Mouse (Mus musculus) inflammation-experienced regulatory T-cells, adult 6 months (primary cell): ENCODE data around the gene Hmg20a. TPM values are rescaled to one million over a fixed set of nuclear protein-coding genes. Genes with fewer than 3 reads are reported as not detected.

Source experiments
- ATAC-seq: one replicate; pipeline ENCODE4 v1.8.0; 2017
- polyA plus RNA-seq, 3 experiments: library from polyadenylated mRNA; unstranded; fragments of 100-300 nt; shearing (Covaris generic); gene quantifications; one replicate each; pipeline ENCODE4 v1.2.1; 2017

Hmg20a gene
- polyA plus RNA-seq, 3 experiments from 2014 or later: 30.0 to 66.3 (median 62.4) TPM

DNA sequence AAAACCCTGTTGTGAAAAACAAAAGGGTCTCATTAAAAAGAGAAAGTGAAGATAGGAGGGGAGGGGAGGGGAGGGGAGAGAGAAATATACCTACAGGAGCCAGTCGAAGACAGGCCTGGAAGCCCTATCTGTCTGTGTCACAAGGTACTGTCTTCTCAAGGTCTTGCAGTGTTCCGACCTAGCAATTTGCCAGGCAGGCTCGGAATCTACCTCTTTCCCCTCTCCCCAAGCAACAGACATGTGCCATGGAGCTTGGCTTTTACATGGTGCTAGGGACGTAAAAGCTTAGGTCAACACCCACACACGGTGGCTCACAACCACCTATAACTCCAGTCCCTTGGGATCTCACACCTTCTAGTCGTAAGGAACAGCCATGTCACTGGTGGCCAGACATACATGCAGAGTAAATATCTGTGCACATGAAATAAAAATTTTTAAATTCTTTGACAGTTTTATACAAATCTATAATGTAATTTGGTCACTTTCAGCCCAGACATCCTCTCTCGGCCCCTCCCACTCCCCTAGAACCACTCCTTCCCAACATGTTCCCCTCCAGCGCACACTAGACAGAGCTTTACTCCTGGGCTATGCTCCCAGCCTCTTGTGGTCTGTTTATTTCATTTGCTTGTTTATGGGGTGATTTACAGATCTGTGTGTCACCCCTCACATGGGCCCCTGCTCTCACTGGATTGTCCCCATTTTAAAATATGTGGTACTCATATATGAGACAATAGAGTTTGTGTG is 81.1 kb downstream of the Hmg20a start:
- no peak for ATAC-seq

DNA sequence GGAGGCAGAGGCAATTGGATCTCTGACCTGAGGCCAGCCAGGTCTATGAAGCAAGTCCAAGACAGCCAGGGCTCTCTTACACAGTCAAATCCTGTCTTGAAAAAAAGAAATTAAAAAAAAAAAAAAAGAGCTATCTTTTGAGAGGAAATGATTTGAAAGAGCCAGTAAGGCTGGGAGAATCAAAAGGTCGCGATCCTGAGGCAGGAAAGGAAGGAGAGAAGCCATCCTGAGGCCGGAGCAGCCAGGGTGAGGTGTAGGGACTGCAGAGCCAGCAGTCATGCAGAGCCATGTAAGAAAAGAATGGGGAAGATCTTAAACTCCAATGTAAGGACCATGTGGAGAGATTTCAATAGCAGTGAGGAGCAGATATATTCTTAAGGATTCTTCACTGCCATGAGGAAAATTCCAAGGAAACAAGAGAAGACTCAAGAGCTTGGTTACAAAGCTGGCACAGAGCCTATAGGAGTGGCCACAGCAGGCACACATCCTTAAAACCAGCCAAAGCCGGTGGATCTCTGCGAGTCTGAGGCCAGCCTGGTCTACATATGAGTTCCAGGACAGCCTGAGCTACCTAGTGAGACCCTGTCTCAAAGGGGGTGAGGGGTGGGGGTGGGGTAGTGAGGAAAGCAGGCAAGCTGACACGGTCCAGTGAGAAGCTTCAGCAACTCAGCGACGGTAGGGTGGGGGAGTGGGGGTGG is 82.6 kb downstream of the Hmg20a start:
- ATAC-seq: no peak

DNA sequence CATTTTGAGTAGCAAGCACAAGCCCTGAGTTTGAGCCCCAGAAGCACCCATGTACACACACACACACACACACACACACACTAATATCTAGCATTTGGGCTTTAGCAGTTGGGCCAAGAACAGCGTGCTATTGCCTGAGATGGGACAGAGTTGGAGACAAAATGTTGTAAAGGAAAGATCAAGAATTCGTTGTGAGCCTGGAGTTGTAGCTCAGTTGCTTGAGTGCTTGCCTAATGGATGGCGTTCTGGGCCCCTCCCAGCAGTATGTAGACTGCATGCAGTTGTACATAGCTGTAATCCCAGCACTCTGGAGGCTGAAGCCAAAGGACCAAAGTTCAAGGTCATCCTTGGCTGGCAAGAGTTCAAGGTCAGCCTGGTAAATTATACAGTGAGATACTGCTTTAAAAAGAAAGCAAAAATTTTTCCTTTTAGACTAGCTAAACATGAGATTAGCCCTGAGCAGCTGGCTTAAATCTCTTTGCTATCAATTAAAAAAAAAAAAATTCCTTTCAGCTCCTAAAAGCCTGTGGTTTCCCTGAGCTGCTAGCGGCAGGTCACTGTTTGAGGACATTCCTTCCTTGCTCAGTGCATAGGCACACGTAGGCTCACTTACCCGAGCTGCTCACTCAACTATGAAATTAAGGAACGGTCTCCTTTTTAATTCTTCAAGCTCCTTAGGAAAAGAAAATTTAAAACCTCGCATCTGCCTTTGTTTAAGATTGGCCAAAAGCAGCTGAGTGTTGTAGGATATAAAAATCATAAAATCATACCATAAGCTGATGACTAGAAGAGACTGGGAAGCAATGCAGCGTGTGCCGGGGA is 83.5 kb downstream of the Hmg20a start:
- no peak for ATAC-seq

DNA sequence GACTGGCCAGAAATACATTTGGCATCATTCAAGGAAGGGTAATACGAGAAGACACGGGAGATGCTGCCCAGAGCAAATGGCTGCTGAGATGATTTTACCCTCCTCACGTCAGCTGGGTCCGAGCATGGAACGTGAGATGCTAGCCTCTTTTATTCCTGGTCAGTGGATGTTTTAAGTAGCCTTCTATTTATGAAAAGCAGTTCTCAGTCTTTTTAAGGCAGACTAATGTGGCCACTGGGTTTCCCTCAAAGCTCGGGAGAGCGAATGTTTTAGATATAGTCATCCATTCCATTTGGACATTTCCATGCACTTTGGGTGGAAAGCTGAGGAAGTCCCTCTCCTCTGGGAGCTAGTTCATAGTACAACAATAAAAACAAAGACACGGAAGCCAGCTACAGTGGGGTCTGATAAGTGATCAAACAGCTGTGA is 84.1 kb downstream of the Hmg20a start:
- no peak for ATAC-seq

DNA sequence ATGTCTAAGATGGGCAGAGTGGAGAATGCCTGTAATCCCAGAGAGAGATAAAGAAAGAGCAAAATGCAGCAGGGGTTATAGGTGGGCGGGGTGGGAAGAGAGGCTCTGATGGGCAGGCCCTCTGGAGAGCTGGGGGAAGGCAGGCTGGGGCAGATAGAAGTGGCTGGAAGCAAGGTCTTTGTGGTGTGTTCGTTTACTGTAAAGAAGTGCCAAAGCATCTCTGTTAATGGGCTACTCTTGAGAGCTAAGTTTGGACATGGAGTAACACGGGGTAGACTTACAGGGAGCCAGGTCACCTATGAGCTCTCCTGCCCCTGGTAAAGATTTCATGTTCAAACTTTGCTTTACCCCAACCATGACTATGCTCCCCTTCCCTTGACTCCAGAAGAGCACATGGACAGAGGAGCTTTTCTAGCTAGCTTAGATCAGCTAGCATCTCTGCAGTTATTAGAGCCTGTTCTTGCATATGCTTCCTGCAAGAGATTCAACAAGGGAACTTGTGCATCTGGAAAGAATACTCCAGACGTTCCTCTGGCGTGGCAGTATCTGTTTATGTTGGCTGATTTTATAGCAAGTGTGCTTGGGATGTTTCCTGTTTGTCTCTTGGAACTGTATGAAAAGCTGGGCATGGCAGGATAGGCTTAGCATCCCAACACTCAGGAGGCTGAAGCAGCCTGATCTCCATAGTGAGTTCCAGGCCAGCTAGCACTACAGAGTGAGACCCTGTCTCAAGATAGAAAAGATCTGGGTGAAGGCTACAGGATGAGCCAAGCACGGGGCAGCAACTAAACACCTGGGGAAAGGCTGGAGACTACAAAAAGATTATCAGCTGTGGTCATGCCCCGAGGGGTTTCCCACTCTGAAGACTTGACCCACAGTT is 85.5 kb downstream of the Hmg20a start:
- ATAC-seq: no peak

DNA sequence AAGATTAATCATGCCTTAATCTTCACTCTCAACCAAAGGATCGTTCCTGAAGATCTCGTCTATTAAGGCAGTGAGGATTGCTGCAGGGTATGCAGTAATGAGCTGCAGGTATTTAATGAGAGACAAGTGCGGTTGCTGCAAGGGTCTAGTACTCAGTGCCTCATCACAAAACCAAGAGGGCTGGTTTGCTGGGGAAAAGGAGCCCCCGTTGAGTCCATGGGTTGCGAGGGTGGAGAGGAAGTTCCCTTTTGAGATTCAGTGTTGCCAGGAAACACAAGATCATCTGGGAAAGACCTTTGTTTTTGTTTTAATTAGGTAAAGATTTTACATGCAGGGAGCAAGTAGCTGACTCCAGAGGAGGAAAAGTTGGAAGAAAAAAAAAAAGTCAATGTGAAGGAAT is 86.1 kb downstream of the Hmg20a start:
- no peak for ATAC-seq

DNA sequence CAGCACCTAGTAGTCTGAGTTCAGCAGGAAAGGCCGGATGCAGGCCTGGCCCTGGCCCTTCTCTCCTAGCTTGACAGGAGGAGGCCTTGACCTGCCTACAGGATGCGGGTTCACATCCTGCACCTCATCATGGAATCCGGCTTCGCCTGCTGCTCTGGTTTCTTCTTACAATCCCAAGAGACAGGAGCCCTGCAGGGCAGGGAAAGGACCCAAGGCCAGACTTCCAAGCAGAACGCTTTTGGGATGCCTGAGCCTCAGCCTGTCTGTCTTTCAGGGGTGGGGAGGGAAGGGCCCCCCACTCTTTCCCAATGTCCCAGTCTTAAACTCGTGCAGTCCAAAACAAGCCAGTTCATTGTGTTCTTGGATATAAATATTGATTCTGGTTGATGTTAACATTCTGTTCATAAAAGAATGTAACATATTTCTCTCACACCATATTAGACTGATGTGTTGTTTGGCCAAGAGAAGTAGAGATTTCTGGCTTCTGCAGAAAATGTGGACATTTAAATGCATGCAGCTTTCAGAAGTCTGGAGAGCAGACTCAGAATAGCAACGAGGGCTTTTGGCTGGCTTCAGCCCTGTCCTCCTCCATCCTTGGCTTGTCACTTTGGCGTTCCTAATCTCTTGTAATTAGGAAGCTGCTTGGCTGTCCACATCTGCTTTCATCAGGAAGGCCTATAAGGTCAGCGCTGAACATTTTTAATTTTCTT is 86.8 kb downstream of the Hmg20a start:
- no peak for ATAC-seq

DNA sequence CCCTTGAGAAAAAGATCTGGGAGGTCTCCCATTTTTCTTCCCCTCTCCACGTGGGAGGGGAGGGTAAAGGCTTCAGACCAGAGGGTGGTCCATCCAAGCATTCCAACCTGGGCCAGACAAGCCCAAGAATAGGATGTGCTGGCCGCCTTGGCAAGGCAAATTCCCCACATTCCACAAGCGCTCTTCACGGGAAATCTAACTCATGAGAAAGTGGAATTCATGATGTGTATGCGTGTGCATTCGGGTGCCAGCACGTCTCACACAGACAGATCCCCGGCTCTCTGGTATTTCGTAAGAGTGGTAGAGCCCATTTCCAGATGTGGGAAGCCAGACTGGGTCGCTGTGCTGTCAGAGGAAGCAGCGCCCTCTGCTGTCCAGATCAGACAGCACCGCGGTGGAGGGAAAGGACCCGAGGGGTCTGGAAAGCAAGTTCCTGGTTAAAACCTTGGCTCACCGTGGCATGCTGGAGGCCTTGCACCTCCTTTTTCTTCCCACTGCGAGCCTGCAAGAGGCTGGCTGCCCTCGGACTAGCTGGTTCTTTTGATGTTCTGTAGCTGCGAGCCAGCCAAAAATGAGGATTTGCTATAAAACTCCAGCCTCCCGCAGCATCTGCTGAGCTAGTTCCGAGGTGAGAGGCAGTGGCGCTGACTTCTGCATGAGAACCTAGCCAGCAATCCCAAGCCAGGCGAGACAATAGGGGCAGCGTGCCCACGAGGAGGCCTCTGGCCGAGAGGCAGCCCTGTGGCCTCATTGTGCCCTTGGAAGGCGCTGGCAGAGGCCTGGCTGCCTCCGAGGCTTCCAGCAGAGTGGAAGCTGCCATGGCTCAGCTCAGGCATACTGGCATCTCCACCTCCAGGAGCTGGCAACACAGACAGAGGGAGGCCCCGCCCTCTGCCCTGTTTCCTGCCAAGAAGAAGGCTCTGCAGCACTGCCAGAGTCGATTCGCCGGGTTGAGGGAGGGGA is 87.7 kb downstream of the Hmg20a start:
- ATAC-seq: peak; percentile 91

DNA sequence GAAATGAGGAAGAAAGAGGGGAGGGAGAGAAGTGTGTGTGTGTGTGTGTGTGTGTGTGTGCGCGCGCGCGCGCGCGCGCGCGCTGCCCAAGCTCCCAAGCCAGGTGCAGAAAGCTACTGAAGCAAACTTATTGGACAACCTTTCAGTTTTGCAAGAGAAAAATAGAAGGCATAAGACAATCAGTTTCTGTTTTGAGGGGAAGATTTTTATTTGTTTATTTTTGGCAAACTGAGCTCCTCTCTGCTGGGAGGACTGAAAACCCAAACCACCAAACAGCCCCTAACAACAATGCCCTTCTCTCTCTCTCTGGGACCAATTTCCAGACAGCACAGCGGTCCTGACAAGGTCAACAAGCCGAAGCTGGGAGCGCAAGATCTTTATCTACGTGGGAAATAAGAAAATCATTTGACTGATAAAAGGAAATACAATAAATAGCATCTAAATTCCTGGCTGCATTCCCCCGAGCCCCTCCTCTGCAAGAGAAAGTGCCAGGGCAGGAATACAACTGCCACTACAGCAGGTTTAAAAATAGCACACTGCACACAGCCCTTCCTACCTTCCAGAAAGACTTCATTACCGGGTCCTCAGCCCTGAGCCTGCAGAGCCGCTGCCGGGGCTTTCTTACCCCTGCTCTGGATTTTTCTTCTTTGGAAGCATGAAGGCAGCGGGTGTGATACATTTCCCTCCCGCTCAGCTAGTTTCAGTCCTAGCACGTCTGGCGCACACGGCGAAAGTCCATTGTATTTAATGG is 88.7 kb downstream of the Hmg20a start:
- peak; percentile 34 for ATAC-seq

DNA sequence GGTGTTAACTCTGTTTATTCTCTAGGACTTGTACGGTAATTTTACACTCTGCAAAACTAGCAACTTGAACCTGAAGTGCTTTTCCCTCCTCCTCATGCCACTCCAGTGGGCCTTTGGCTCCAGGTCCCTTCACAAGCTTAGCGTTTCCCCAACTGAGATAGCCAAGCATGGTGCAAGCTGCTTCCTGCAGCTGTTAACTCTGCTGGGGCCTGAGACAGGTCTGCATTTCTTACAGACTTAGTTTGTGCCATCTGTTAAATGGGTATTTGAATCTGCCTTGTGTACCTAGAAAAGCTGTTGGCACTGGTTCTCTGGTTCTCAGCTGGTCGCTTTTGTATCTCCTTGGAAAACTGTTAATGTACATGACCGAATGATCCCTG is 89.3 kb downstream of the Hmg20a start:
- ATAC-seq: no peak

DNA sequence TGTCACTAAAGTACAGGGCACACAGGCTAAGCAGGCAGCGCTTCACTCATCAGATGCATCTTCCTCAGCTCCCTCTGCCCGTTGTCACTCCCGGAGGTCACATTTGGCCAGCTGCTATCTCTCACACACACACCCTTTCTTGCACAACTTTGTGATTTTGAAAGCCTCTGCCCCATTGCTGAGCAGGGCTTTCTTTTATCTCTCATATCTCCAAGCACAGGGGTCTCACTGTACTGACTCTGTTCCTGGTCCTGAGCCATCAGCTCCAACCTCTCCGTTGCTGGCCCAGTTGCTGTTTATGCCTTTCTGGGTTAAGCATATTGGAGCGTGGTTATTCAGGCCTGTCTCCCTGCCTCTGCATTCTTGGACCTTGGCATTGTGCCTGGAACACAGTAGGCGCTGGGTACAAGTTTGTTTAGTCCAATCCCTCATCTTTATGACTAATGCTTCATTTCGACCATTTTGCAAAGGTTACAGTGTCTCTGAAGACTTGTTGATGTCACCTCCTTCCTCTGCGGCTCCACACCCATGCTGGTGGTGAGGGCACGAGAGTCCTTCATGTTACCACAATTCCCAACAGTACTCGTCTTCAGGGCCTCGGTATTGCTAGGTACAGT is 90.5 kb downstream of the Hmg20a start:
- no peak for ATAC-seq

DNA sequence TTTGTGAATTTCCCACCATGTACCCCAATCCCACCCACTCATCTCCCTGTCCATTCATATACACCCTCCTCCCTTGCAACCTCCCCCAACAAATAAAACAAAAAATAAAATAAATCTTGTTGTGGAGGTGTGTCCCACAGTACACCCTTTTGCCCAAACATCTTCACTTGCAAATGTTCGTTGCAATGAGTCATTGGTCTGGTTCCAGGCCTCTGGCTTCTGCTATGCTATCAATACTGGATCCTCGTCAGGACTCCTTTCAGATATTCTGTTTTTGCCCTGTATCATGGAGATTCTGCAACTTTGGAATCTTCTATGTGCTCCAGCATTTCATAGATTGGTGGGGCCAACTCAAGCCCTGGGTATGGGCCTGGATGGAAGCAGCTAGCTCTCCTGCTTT is 91.9 kb downstream of the Hmg20a start:
- no peak for ATAC-seq

DNA sequence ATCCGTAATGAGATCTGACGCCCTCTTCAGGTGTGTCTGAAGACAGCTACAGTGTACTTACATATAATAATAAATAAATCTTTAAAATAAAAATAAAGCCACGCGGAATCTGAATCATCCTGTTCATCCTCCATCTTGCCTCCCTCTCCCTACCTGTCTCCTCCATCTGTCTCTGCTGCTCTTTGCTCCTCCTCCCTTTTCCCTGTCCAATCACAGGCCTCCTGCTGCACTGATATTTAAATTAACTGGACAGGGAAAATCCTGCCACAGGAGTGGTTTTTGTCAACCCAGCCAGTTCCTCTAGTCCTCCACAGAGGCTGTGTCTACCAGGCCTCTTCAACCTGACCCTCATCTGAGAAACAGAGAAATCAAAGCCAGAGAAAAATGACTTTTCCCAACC is 94.1 kb downstream of the Hmg20a start:
- ATAC-seq: no peak

DNA sequence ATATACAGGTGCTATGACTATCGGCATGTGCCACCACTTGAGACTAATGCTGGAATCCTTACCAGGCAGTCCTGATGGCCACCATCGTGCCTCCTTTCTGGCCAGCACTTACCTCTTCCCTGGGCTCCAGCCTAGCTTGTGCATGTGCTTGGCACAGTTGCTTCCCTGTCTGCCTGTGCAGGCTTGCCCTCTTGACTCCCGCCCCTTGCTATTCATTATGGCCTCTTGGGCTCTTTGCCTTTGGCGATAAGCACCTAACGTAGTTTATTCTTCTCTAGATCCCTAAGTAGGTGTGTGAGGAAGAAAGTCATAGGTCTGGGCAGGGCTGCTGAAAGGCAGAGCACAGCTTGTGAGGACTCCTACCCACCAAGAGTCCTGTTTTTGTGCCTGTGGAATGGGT is 96.7 kb downstream of the Hmg20a start:
- no peak for ATAC-seq

DNA sequence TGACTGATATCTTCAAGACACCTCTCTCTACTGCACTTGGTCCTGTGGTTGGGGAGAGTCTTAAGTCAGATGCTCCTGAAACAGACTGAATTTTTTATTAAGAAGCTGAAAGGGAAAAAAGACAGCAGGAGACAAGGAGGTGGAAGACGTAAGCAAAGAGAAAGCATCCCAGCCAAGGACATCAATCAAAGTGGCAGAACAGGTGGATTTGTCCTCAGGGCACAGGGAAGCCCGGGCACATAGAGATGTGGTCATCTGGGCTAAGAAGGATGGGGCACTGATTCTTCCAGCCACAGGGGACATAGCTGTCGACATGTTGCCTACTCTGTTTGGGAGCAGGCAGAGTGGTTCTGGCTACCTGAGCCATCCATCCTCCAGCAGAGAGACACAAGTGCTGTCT is 97.8 kb downstream of the Hmg20a start:
- ATAC-seq: no peak

DNA sequence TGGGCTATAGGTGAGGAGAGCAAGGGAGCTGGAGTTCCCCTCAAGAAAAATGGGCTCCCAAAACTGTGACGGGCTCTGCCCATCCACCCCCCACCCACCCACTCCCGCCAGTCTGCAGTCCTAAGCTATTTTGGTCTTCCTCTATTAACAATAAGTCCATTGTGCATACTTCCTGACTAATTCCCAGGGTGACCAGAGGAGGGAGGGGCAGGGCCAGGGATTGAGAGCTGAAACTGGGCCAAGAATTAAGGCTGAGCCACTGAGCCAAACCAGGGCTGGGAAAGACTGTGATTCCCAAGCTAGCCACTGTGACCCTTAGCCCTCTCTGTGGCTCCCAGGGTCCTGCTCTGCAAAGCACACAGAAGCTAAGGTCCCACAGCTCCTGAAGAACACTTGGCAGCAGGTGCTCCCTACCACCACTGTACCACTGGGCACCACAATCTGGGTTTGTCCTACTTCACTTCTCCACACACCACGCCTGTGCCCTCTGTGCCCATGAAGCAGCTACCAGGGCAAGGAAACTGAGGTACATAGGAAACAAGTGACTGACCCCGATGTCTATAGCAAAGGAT is 98.4 kb downstream of the Hmg20a start:
- ATAC-seq: no peak

DNA sequence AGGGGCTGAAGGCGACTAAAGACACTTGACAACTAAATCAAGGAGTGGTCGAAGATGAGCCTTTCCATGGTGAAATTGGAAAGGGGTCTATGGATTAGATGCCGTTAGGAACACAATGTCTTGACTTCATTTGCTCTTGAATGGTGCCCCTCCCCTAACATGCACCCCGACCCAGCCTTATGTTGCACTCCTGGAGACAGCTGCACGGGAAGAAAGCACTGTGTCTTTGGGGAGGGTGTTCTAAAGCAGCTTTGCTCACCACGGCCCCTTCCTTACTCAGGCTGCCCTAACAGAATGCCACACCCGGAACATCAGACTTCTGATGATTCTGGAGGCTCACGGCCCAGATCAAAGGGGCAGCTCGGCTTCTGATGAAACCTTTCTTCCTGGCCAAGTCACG is 103.9 kb downstream of the Hmg20a start:
- ATAC-seq: no peak

DNA sequence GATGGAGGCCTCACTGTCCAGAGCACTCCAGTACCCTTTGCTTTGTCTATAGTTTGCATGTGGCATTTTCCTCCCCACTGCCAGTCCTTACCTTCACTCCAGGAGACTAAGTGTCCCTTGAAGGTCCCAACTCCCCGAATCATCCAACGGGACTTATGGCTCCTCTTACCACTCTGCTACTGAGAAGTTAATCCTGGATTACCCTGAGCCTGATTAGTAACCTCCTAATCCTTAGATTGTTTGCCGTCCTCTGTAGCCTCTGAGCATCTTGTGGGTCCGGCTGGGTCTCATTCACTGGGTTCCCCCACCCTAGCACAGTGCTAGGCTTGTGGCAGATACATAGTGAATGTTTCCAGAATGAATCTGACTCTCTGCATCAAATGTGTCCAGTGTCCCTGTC is 109.5 kb downstream of the Hmg20a start:
- no peak for ATAC-seq

DNA sequence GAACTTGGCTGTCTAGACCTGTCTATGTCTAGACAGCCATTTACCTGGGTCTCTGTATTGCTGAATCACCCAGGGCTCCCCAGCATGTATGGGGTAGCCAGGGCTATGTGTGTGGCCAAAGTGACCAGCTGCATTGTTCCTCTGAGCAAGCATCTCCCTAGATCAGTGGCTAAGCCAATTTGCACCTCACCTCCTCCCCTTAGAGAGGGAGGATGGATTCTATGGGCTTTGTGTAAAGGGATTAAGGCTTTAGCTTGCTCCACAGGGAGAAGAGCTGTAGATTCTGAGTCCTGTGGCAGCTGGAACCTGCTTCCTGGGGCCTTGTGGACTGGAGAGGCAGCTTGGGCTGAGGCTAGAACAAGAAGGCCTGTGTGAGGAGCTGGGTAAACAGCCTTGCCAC is 113.6 kb downstream of the Hmg20a start:
- no peak for ATAC-seq
